Mouse (Mus musculus) forebrain, embryonic 14.5 days (tissue): ENCODE measurements around the gene 1700029F12Rik. TPM values are rescaled to one million over a fixed set of nuclear protein-coding genes. Genes with fewer than 3 reads are reported as not detected.

Experiments used
- ATAC-seq: fragments of 200-750 bp; cut with Nextera tagmentation; 2 replicates; pipeline ENCODE4 v1.8.0; 2017; ENCODE audit warnings: mild to moderate bottlenecking, moderate library complexity
- DNase-seq: peaks from one replicate; pipeline ENCODE4 v3.0.0-alpha.2; 2015; ENCODE audit warnings: low spot score
- H3K27ac ChIP-seq: fragments of 300-500 bp; sonication (generic); 2 replicates; pipeline ENCODE4 v1.5.1; 2014; ENCODE audit warnings: low read depth, mild to moderate bottlenecking, control low read depth, low read length, moderate library complexity
- H3K27me3 ChIP-seq: fragments of 300-500 bp; sonication (generic); replicated peaks from 2 replicates; pipeline ENCODE4 v1.6.1; 2014; ENCODE audit warnings: low read length, control low read depth, mixed read lengths; ENCODE audit not compliant: control insufficient read depth, insufficient read depth
- H3K36me3 ChIP-seq: fragments of 300-500 bp; sonication (generic); 2 replicates; pipeline ENCODE4 v1.6.1; 2014; ENCODE audit warnings: low read length, control low read depth; ENCODE audit not compliant: control insufficient read depth, insufficient read depth
- H3K4me1 ChIP-seq: fragments of 300-500 bp; sonication (generic); 2 replicates; pipeline ENCODE4 v1.6.1; 2014; ENCODE audit warnings: antibody characterized with exemption, low read length, control low read depth; ENCODE audit not compliant: control insufficient read depth, insufficient read depth
- H3K4me2 ChIP-seq: fragments of 300-500 bp; sonication (generic); 2 replicates; pipeline ENCODE4 v1.6.1; 2014; ENCODE audit warnings: mild to moderate bottlenecking, control low read depth, low read length
- H3K4me3 ChIP-seq: fragments of 300-500 bp; sonication (generic); 2 replicates; pipeline ENCODE4 v1.5.1; 2014; ENCODE audit warnings: low read depth, low read length, control low read depth
- H3K9ac ChIP-seq: fragments of 300-500 bp; sonication (generic); 2 replicates; pipeline ENCODE4 v1.6.1; 2014; ENCODE audit warnings: mild to moderate bottlenecking, low read length, control low read depth, moderate library complexity
- H3K9me3 ChIP-seq: fragments of 300-500 bp; sonication (generic); replicated peaks from 2 replicates; pipeline ENCODE4 v1.6.1; 2016; ENCODE audit warnings: low read length, control low read depth, mixed read lengths; ENCODE audit not compliant: control insufficient read depth
- WGBS: fragments of 180-500 bp; shearing (Covaris S2); extraction: QIAGEN DNeasy Blood & Tissue Kit; methylation state at CpG from one replicate; pipeline ENCODE4 v1.1.7; 2014; 5-methylcytosine and 5-hydroxymethylcytosine counted together
- polyA plus RNA-seq: library from polyadenylated mRNA; unstranded; fragments of >200 nt; fragmentation: Nextera tagmentation; extraction: Ambion mirVana; gene quantifications from 2 replicates; pipeline ENCODE4 v1.2.1, GENCODE M21; 2014

Gene 1700029F12Rik
- polyA plus RNA-seq: not detected in 2 replicates

DNA sequence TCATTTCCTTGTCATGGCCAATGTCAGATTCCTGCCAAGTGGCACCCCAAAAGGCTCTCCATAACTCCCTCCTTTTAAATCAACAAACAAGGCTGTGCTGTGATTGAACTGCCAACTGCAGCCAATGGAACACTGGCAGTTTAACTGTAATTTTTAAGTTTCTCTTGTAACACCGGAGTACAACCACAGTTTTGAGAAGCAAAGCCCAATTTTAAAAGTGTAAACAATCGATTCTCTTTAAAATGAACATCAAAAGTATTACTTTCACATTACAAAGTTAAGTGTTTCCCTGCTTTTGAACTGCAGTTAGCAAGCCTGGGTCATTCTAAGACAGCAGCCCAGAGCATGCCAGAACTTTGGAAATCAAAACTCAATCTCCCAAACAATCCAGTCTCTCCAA, at the start of gene 1700029F12Rik:
Gene 1700029F12Rik (minus strand): TSS at position 101 of the 400 bp plus-strand sequence.
- no peaks in the 10 kb centered on the region for H3K36me3 ChIP-seq
- no peaks in the 10 kb centered on the region for H3K9me3 ChIP-seq
- H3K4me2 ChIP-seq: no peak within 1 kb of the TSS
- ATAC-seq (no peak), DNase-seq (no peak)
- no peaks in the 10 kb centered on the region for H3K4me1 ChIP-seq
- no peak within 1 kb of the TSS for H3K9ac ChIP-seq
- H3K4me3 ChIP-seq: no peak within 1 kb of the TSS
- no peaks in the 10 kb centered on the region for H3K27me3 ChIP-seq
- H3K27ac ChIP-seq: no peak within 1 kb of the TSS
- WGBS: 84% methylated on average over 2 of the region's 2 CpGs

DNA sequence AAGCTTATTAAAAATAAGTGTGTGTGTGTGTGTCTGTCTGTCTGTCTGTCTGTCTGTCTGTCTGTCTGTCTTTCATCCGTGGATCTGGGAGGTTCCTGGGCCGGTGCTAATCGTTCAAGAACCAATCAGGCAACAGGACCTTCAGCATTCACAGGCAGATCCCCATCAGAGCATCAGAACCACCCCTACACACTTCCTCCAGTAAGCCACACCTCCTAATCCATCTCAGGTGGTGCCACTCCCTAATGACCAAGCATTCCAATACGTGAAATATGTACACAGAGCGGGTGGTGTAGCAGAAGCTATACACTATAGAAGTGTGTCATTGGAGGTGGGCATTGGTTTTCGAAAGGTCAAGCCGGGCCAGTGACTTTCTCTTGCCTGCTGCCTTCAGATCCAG, 48.3 kb upstream of the 1700029F12Rik start:
- H3K4me3 ChIP-seq: no peak overlapping the region
- no peak overlapping the region for H3K4me2 ChIP-seq
- H3K27me3 ChIP-seq: no peaks in the 10 kb centered on the region
- H3K9ac ChIP-seq: no peak overlapping the region
- H3K27ac ChIP-seq: no peak overlapping the region
- DNase-seq (no peak), ATAC-seq (no peak)
- 92% methylated on average over 7 of the region's 7 CpGs for WGBS
- no peaks in the 10 kb centered on the region; the same call in 1 of the 2 replicates for H3K4me1 ChIP-seq
- H3K36me3 ChIP-seq: no peaks in the 10 kb centered on the region
- H3K9me3 ChIP-seq: no peaks in the 10 kb centered on the region

DNA sequence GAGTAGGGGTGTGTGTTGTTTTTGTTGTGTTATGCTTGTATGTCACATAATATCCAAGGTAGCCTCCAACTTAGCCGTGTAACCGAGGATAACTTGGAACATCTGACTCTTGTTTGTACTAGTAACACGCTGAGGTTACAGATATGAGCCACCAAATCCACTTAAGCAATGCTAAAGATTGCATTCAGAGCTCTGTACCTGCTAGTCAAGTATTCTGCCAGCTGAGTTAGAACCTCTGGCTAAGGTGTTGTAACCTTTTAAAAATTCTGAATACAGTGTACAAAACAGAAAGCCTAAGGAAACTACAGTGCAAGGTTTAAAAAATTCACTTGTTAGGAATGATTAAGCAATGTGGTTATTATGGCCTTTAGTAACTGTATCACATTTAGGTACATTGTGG, 46.5 kb upstream of the 1700029F12Rik start:
- Histone ChIP-seq H3K4me2 (no peak overlapping the region), H3K9ac (no peak overlapping the region), H3K27ac (no peak overlapping the region), H3K4me3 (no peak overlapping the region), H3K9me3 (no peaks in the 10 kb centered on the region), H3K27me3 (no peaks in the 10 kb centered on the region), H3K4me1 (no peaks in the 10 kb centered on the region; the same call in 1 of the 2 replicates), H3K36me3 (no peaks in the 10 kb centered on the region)
- WGBS: 92% methylated on average over 3 of the region's 3 CpGs
- no peak for ATAC-seq
- DNase-seq: no peak

DNA sequence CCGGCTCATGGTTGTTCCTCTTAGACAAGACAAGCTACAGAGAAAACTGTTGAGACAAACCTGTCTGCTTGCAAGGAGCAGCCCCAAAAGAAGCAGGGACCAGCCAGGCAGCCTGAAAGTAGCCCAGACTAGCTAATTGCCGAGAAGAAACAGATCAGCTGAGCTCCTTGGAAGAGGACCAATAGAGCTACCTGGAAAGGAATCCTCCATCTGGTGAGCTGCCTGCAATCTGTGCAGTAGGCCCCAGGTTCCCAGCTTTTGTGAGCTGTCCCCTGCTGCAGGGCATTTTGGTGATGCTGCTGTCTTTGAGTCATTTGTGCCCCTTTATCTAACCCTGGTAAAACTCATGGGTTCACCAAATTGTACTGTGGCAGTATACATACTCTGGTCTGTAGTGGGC, 46.0 kb upstream of the 1700029F12Rik start:
- no peak overlapping the region for H3K4me2 ChIP-seq
- no peak overlapping the region for H3K27ac ChIP-seq
- no peak for ATAC-seq
- H3K4me3 ChIP-seq: no peak overlapping the region
- no peak overlapping the region for H3K9ac ChIP-seq
- no peaks in the 10 kb centered on the region for H3K9me3 ChIP-seq
- WGBS: 69% methylated on average over 2 of the region's 2 CpGs
- DNase-seq: peak; percentile 41
- no peaks in the 10 kb centered on the region; the same call in 1 of the 2 replicates for H3K4me1 ChIP-seq
- H3K36me3 ChIP-seq: no peaks in the 10 kb centered on the region
- no peaks in the 10 kb centered on the region for H3K27me3 ChIP-seq

DNA sequence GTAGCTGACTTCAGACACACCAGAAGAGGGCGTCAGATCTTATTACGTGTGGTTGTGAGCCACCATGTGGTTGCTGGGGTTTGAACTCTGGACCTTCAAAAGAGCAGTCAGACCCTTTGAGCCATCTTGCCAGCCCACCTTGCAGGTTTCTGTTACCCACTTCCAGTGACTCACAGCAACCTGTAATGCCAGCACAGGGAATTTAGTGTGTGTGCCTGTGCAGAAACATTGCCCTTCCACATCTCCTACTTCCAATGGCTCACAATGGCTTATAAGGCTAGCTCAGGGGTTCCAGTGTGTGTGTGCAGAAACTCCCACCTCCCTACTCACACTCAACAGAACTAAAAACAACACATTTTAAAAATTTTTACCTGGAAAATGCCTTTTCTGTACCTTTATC, 43.4 kb upstream of the 1700029F12Rik start:
- H3K36me3 ChIP-seq: no peaks in the 10 kb centered on the region
- no peaks in the 10 kb centered on the region for H3K9me3 ChIP-seq
- H3K4me3 ChIP-seq: no peak overlapping the region
- H3K4me1 ChIP-seq: no peaks in the 10 kb centered on the region
- no peak overlapping the region for H3K4me2 ChIP-seq
- no peaks in the 10 kb centered on the region for H3K27me3 ChIP-seq
- DNase-seq: no peak
- 92% methylated on average over 2 of the region's 2 CpGs for WGBS
- no peak overlapping the region for H3K27ac ChIP-seq
- H3K9ac ChIP-seq: no peak overlapping the region
- ATAC-seq: no peak

DNA sequence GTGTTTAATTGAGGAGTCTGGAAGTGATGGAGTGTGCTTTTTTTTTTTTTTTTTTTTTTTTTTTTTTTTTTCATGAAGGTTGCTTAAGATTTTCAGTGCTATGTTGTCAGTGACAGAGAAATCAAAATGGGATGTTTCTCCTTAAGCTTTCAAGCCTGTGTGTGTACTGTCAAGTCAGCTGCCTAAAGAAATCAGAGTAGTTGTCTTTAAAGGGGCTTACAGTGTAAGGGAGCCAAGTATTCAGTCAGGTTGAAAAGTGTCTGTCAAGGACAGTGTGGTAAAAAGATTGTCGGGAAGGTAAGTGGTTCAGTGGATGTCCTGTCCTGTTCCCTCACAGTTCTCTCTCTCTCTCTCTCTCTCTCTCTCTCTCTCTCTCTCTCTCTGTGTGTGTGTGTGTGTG, 39.3 kb upstream of the 1700029F12Rik start:
- H3K9me3 ChIP-seq: no peaks in the 10 kb centered on the region
- no peak overlapping the region for H3K27ac ChIP-seq
- H3K4me2 ChIP-seq: no peak overlapping the region
- no peak overlapping the region for H3K4me3 ChIP-seq
- DNase-seq: no peak
- no peaks in the 10 kb centered on the region for H3K36me3 ChIP-seq
- ATAC-seq: no peak
- H3K9ac ChIP-seq: no peak overlapping the region
- peaks cover 3% of the 10 kb centered on the region; the same call in 1 of the 2 replicates for H3K4me1 ChIP-seq
- 0 out of 2 replicates have a peak, but pooled peaks cover 3% of the 10 kb centered on the region for H3K27me3 ChIP-seq
- 22% methylated on average over 1 of the region's 1 CpGs for WGBS

DNA sequence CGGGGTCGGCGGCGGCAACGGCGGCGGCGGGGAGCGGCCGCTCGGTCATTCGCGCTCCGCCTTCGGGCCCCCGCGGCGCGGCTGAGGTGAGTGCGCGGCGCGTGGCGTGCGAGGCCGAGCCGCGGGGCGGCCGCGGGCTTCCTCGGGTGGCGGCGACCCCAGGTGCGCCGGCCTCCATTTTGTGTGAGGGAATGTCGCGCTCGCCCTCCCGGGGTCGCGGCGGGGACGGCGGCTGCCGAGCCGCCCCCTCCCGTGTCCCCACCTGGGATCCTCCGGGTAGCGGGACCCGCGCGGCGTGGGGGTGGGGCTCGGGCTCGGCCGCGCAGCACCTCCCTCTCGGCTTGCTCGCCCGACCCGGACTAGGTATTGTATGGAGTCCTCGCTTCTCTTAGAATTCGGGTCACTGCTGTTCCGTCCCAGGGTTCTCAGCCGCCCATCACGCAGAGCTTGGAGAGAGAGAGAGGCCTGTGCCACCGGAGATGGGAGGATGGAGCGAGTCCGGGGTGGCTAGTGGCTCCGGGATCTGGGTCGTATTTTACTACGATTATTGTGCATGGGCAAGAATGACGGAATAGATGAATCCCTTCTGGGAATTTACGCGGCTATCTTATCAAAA, 37.6 kb upstream of the 1700029F12Rik start:
- WGBS: under 1% methylated on average over 52 of the region's 76 CpGs
- peak overlapping the region; percentile 77 for H3K4me3 ChIP-seq
- H3K9me3 ChIP-seq: no peaks in the 10 kb centered on the region
- ATAC-seq: peak; percentile 81
- H3K4me1 ChIP-seq: peaks cover 3% of the 10 kb centered on the region; the same call in 1 of the 2 replicates
- 0 out of 2 replicates have a peak, but pooled peaks cover 3% of the 10 kb centered on the region for H3K27me3 ChIP-seq
- H3K27ac ChIP-seq: peak overlapping the region; percentile 78
- H3K36me3 ChIP-seq: no peaks in the 10 kb centered on the region
- peak overlapping the region; percentile 80 for H3K9ac ChIP-seq
- peak overlapping the region; percentile 88 for H3K4me2 ChIP-seq
- DNase-seq: peak; percentile 54

DNA sequence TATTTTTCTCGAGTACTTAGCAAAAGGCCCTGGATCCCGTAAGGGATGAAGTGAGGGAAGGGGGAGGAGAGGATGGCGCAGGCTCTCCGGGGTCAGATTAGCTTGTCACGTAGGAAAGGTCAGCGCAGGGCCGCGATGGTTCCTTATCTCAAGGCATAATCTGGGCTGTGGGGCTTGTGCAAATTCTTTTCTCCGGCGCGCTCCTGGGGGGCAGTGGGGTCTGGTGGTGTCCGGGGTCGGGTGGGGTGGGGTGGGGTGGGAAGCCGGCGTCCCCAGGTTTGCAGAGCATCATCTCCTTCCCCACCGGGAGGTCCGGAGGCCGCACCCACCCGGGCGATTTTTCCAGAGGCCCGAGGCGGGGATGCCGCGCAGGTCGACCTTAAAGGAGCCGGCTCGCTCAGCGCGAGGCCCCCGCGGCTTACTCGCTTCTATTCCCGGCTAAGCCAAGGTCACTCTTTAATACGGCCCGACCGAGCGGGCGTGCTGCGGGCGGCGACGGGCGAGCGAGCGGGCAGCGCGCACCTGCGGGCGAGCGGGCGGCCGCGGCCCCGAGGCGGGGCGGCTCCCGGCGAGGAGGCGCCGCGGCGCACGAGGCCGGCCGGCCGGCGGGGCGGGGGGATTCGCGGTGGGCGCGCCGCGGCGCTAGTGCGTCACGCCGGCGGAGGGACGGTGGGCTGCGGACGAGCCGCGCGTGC, 36.9 kb upstream of the 1700029F12Rik start:
- DNase-seq (peak; percentile 58), ATAC-seq (peak; percentile 87)
- peak overlapping the region; percentile 88 for H3K4me2 ChIP-seq
- under 1% methylated on average over 67 of the region's 85 CpGs for WGBS
- H3K9me3 ChIP-seq: no peaks in the 10 kb centered on the region
- peak overlapping the region; percentile 80 for H3K9ac ChIP-seq
- H3K36me3 ChIP-seq: no peaks in the 10 kb centered on the region
- peaks cover 3% of the 10 kb centered on the region; the same call in 1 of the 2 replicates for H3K4me1 ChIP-seq
- H3K27ac ChIP-seq: peak overlapping the region; percentile 78
- peak overlapping the region; percentile 77 for H3K4me3 ChIP-seq
- H3K27me3 ChIP-seq: 0 out of 2 replicates have a peak, but pooled peaks cover 3% of the 10 kb centered on the region

DNA sequence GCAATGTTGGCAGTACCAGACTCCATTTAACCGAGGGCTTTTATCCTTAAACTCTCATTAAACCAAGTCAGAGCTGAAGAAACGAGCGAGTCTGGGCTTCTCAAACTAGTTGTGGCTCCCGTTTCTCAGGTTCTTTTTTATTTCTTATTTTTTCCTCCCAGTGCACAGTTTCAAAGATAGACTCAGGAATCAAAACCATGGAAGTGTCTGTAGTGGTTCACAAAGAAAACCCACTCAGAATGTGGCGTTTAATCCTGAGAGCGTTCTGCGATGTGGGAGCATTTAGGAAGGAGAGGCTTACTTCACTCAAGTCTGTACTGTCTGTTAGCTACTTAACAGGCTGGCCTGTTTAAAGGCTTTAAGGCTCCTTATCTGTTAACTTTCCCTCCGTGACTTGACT, 34.0 kb upstream of the 1700029F12Rik start:
- Histone ChIP-seq H3K4me1 (peaks cover 3% of the 10 kb centered on the region; the same call in 1 of the 2 replicates), H3K4me2 (no peak overlapping the region)

More for the DNA sequence above, 34.0 kb upstream of the 1700029F12Rik start:
- Histone ChIP-seq H3K9me3 (no peaks in the 10 kb centered on the region), H3K27ac (no peak overlapping the region), H3K36me3 (no peaks in the 10 kb centered on the region), H3K9ac (no peak overlapping the region), H3K4me3 (no peak overlapping the region), H3K27me3 (0 out of 2 replicates have a peak, but pooled peaks cover 3% of the 10 kb centered on the region)
- 33% methylated on average over 8 of the region's 8 CpGs for WGBS
- DNase-seq (no peak), ATAC-seq (no peak)
